Mouse (Mus musculus) stomach, embryonic 14.5 days (tissue): Measurements from ENCODE around the gene Zdhhc7. TPM values are rescaled to one million over a fixed set of nuclear protein-coding genes. Genes with fewer than 3 reads are reported as not detected.

ENCODE experiments used
- ATAC-seq: fragments of 200-750 bp; cut with Nextera tagmentation; 2 replicates; pipeline ENCODE4 v1.8.0; 2017; ENCODE audit warnings: low read depth, moderate TSS enrichment; ENCODE audit not compliant: insufficient number of reproducible peaks, insufficient read depth, low FRiP score
- H3K27ac ChIP-seq: fragments of 300-500 bp; sonication (generic); 2 replicates; pipeline ENCODE4 v1.5.1; 2014; ENCODE audit warnings: mild to moderate bottlenecking, low read length, moderate library complexity, mixed read lengths
- H3K27me3 ChIP-seq: fragments of 300-500 bp; sonication (generic); 2 replicates; pipeline ENCODE4 v1.6.1; 2014; ENCODE audit warnings: low read length, control low read depth, mixed read lengths; ENCODE audit not compliant: control insufficient read depth, insufficient read depth
- H3K36me3 ChIP-seq: fragments of 300-500 bp; sonication (generic); 2 replicates; pipeline ENCODE4 v1.6.1; 2014; ENCODE audit warnings: mild to moderate bottlenecking, control low read depth, low read length, moderate library complexity, mixed read lengths; ENCODE audit not compliant: control insufficient read depth, insufficient read depth
- H3K4me1 ChIP-seq: fragments of 300-500 bp; sonication (generic); 2 replicates; pipeline ENCODE4 v1.6.1; 2014; ENCODE audit warnings: low read length, control low read depth, mixed read lengths; ENCODE audit not compliant: control insufficient read depth, insufficient read depth
- H3K4me2 ChIP-seq: fragments of 300-500 bp; sonication (generic); replicated peaks from 2 replicates; pipeline ENCODE4 v1.6.1; 2014; ENCODE audit warnings: low read depth, low read length, control low read depth
- H3K4me3 ChIP-seq: fragments of 300-500 bp; sonication (generic); 2 replicates; pipeline ENCODE4 v1.5.1; 2014; ENCODE audit warnings: low read depth, low read length, control low read depth
- H3K9ac ChIP-seq: fragments of 300-500 bp; sonication (generic); replicated peaks from 2 replicates; pipeline ENCODE4 v1.6.1; 2014; ENCODE audit warnings: low read depth, mild to moderate bottlenecking, control low read depth, low read length, moderate library complexity, mixed read lengths
- H3K9me3 ChIP-seq: fragments of 300-500 bp; sonication (generic); 2 replicates; pipeline ENCODE4 v1.6.1; 2016; ENCODE audit warnings: low read depth, low read length, control low read depth; ENCODE audit not compliant: control insufficient read depth
- WGBS: fragments of 180-500 bp; shearing (Covaris S2); extraction: QIAGEN DNeasy Blood & Tissue Kit; methylation state at CpG from one replicate; pipeline ENCODE4 v1.1.7; 2014; 5-methylcytosine and 5-hydroxymethylcytosine counted together
- polyA plus RNA-seq: library from polyadenylated mRNA; unstranded; fragments of >200 nt; fragmentation: Nextera tagmentation; extraction: Ambion mirVana; gene quantifications from 2 replicates; pipeline ENCODE4 v1.2.1, GENCODE M21; 2014

The Zdhhc7 gene
- polyA plus RNA-seq, result 28.0 and 28.9 TPM in 2 replicates

DNA sequence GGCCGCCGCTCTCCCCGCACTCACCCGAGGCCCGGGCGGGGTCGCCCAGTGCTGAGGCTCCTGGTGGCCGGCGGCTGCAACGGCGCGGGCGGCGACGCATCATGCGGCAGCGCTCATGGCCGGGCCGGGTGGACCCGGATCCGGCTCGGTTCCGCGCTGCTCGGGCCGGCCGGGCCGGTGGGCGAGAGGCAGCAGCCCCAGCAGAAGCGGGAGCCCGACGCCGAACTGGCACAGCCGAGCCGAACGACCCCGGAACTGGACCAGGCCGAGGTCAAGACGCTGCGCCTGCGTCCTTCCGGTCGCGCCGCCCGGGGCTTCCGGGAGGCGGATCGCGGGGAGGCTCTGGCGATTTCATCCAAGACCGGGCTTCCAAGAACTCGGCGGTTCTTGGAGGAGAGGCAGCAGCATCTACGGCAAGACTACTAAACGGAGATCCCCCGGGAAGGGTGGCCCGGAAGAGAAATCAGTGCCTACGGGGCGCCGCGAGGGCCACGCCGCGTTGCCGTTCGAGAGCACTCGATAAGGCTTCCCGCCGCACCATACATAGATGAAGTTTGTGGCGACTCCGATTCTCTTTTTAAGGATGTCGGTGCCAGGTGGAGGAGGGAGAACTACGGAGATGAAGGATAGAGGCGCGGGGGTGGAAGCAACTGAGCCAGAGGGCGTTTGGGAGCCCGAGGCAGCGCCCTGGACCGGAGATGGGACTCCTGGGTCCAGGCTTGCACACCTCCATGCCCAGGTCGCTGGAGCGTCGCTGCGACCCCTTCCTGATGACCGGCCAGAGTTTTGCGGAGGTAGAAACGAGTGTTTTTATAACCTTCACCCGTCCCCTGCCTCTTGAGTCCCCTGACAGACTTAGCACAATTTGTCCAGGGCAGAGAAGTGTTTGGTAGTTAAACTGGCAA, at the start of gene Zdhhc7:
TSS of gene Zdhhc7 (minus strand) at position 415 of the 905 bp plus-strand sequence.
- Histone ChIP-seq H3K9ac (peak within 1 kb of the TSS; percentile 82), H3K4me2 (peak within 1 kb of the TSS; percentile 81), H3K4me3 (peak within 1 kb of the TSS; percentile 72), H3K27me3 (no peaks in the 10 kb centered on the region), H3K9me3 (no peaks in the 10 kb centered on the region), H3K36me3 (no peaks in the 10 kb centered on the region), H3K4me1 (peaks cover 18% of the 10 kb centered on the region), H3K27ac (peak within 1 kb of the TSS; percentile 88)
- WGBS, result under 1% methylated on average over 88 of the region's 88 CpGs
- ATAC-seq, result peak; percentile 69

DNA sequence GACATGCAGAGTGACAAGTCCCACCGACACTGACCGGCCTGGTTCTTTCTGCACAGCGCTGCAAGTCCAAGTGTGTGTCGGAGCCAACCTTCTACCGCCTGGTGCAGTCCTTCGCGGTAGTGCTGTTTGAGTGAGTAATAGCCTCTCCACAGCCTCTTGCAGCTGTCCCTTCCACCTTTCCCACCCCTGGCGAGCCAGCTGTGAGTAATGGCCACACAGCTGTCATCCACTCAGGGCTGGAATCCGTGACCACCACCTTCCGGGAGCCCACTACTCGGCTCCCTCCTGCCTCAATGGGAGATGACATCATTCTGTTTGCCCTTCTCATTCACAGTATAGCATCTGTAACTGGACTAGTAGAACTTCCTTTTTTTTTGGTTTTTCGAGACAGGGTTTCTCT, 48.7 kb upstream of the Zdhhc7 start:
- ATAC-seq, result no peak
- Histone ChIP-seq H3K27me3 (no peaks in the 10 kb centered on the region), H3K4me2 (no peak overlapping the region), H3K4me3 (no peak overlapping the region), H3K4me1 (no peaks in the 10 kb centered on the region; the same call in 1 of the 2 replicates), H3K36me3 (no peaks in the 10 kb centered on the region), H3K9me3 (no peaks in the 10 kb centered on the region), H3K9ac (no peak overlapping the region), H3K27ac (no peak overlapping the region)
- WGBS, result 48% methylated on average over 12 of the region's 12 CpGs

DNA sequence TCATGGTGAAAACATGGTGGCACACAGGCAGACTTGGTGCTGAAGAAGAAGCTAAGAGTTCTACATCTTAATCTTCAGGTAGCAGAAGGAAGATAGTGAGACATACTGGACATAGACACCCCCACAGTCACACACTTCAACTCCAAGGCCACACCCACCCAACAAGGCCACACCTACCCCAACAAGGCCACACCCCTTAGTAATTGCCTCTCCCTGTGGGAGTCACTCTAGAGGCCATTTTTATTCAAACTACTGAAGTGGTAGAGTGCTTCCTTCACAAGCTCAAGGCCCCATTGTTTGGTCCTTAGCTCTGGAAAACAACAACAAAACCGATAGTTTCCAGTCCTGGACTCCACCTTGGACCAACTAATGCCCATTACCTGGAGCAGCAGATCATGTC, 44.8 kb upstream of the Zdhhc7 start:
- ATAC-seq, result no peak
- Histone ChIP-seq H3K4me3 (no peak overlapping the region), H3K9me3 (no peaks in the 10 kb centered on the region), H3K27me3 (no peaks in the 10 kb centered on the region), H3K9ac (no peak overlapping the region), H3K36me3 (no peaks in the 10 kb centered on the region), H3K27ac (no peak overlapping the region), H3K4me1 (no peaks in the 10 kb centered on the region), H3K4me2 (no peak overlapping the region)
- 85% methylated on average over 1 of the region's 1 CpGs for WGBS

DNA sequence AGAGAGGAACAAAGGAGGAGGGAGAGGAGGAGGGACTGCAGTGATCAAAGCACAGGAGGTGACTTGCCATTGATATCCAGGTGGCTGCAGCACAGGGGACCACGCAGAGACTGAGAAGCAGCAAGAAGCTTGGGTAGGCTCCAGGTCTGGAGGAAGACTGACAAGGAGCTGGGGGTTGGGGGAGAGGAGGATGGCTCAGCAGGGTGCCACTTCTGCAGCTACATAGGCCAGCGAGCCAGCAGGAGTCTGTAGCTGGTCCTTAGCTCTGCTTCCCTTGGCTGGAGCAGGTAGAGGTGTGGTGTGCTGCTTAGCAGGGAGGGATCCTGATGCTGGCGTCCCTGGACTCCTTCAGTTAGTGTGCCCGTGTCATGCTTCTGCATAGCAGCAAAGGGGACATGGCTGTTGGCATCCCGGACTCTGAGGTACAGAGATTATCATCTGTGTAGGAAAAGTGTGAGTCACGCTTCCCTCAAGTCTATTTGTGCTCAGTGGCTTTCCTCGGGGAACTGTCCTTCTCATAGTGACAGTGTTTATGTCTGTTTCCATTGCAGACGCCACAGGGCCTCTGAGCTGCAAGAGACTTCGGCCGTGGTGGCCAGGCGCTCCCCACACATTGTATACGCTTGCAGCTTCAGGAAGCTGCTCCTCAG, 43.5 kb upstream of the Zdhhc7 start:
- 44% methylated on average over 12 of the region's 12 CpGs for WGBS
- ATAC-seq, result no peak
- Histone ChIP-seq H3K4me3 (no peak overlapping the region), H3K9ac (no peak overlapping the region), H3K4me2 (no peak overlapping the region), H3K36me3 (no peaks in the 10 kb centered on the region), H3K27ac (0 out of 2 replicates have a peak overlapping the region, but pooled peaks have one; percentile 10), H3K27me3 (no peaks in the 10 kb centered on the region), H3K9me3 (no peaks in the 10 kb centered on the region), H3K4me1 (no peaks in the 10 kb centered on the region)

DNA sequence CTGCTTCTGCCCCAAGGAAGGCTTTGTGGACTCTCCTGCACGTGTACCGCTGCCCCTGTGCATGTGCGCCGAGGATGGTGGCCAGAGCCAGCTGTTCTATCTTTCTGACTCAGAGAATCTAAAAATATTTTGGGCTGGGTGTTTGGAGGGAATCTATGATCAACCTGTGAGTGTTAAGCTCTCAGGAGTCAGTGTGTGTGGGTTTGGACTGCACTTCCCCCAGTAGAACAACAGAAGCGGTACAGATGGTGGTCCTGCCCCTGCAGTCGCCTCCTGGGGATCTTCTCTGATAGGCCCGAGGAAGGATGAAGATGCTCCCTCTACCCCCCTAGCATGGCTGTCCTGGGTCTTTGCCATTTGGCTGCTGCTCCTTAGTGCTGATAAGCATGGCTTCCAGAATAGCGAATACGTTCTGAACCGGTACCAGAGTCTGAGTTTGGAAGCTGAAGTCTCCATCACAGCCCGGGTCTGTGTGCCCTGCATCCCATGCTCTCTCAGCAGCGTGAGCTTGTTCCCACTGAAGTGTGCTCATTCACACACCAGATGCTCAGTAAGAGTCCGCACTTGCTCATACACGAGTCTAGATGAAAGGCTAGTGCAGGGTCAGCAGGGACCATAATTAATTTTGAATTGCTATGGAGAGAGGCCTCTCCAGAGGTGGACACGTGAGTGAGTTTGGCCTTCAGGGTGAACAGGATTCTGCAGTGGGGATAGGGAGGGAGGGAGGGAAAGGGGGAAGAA, 42.8 kb upstream of the Zdhhc7 start:
- H3K36me3 ChIP-seq, result no peaks in the 10 kb centered on the region
- ATAC-seq, result no peak
- H3K9me3 ChIP-seq, result no peaks in the 10 kb centered on the region
- H3K4me3 ChIP-seq, result no peak overlapping the region
- WGBS, result 58% methylated on average over 15 of the region's 15 CpGs
- no peak overlapping the region for H3K4me2 ChIP-seq
- no peak overlapping the region for H3K9ac ChIP-seq
- H3K4me1 ChIP-seq, result no peaks in the 10 kb centered on the region
- H3K27me3 ChIP-seq, result no peaks in the 10 kb centered on the region
- no peak overlapping the region for H3K27ac ChIP-seq

DNA sequence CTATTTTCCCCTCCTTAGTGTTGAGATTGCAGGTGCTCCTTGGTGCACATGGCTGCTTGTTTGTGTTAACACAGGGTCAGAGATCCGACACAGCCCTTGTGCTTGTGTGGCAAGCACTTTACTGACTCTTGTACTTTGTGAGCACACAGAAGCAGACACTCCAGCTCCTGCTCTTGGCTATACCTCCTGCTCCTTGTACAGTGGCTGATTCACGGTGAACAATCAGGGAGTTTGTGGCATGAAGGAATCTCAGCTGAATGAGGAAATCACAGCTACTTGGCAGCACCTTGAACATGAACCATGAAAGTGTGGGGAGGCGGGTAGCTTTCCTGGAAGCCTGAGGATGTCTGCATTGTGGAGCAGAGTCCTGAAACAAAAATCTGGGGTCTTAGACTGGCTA, 39.5 kb upstream of the Zdhhc7 start:
- H3K27me3 ChIP-seq, result no peaks in the 10 kb centered on the region
- H3K4me3 ChIP-seq, result no peak overlapping the region
- no peaks in the 10 kb centered on the region for H3K36me3 ChIP-seq
- H3K9ac ChIP-seq, result no peak overlapping the region
- no peak for ATAC-seq
- no peaks in the 10 kb centered on the region for H3K9me3 ChIP-seq
- no peaks in the 10 kb centered on the region for H3K4me1 ChIP-seq
- no peak overlapping the region for H3K4me2 ChIP-seq
- WGBS, result 46% methylated on average over 3 of the region's 3 CpGs
- no peak overlapping the region for H3K27ac ChIP-seq

DNA sequence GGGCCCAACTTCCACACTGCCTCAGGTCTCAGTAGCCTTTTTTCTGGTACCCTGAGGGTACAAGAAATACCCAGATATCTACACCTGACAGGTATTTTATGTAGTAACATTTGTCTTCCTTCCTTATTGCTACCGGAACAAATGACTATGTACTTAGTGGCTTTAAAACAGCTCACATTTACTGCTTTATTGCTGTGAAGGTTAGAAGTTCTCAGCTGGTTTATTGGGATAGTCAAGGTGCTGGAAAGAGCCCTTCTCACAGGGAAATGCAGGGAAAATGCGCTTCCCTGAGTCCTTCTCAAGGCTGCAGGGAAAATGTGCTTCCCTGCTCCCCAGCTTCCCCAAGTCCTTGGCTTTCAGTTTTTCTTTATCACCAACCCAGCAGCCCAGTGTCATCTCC, 37.7 kb upstream of the Zdhhc7 start:
- no peak overlapping the region for H3K27ac ChIP-seq
- H3K36me3 ChIP-seq, result no peaks in the 10 kb centered on the region
- no peak overlapping the region for H3K9ac ChIP-seq
- H3K27me3 ChIP-seq, result no peaks in the 10 kb centered on the region
- H3K4me1 ChIP-seq, result no peaks in the 10 kb centered on the region
- no peak for ATAC-seq
- H3K9me3 ChIP-seq, result no peaks in the 10 kb centered on the region
- H3K4me2 ChIP-seq, result no peak overlapping the region
- no peak overlapping the region for H3K4me3 ChIP-seq
- 85% methylated on average over 2 of the region's 2 CpGs for WGBS

DNA sequence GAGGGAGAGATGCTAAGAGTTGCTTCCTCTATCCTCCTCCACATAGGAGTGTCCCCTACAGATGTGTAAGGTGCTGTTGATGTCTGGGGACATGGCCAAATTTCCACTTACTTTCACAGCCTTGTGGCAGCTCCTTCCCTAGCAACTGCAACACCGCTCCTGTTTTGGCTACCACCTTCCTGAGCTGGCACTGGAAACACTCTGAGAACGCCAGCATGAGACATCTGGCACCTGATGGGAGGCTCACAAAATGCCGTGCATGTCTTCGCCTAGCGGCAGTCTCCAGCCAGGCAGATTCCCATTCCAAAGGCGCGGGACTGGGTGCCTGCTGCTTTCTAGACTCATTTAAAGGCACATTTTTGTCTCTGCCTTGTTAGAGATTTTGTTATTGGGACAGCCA, 35.3 kb upstream of the Zdhhc7 start:
- Histone ChIP-seq H3K4me1 (no peaks in the 10 kb centered on the region), H3K27me3 (no peaks in the 10 kb centered on the region), H3K9me3 (no peaks in the 10 kb centered on the region), H3K4me3 (no peak overlapping the region), H3K9ac (no peak overlapping the region), H3K36me3 (no peaks in the 10 kb centered on the region), H3K4me2 (no peak overlapping the region), H3K27ac (no peak overlapping the region)
- WGBS, result 53% methylated on average over 7 of the region's 7 CpGs
- no peak for ATAC-seq
